Mouse (Mus musculus) G1E (cell line): ENCODE measurements around the gene Ctnnbip1.

ENCODE experiments used
- CTCF ChIP-seq: IDR thresholded peaks from 2 replicates; pipeline ENCODE4 v1.5.1; 2012; ENCODE audit warnings: low read depth, low read length, inconsistent platforms, mixed read lengths
- GATA1 ChIP-seq: IDR thresholded peaks from 2 replicates; pipeline ENCODE4 v1.6.1; 2012; ENCODE audit warnings: borderline replicate concordance, low read length, inconsistent platforms, mixed read lengths
- GATA2 ChIP-seq: IDR thresholded peaks from 2 replicates; pipeline ENCODE4 v1.6.1; 2012; ENCODE audit warnings: low read depth, low read length, inconsistent platforms, borderline replicate concordance
- POLR2AphosphoS5 ChIP-seq: IDR thresholded peaks from 2 replicates; pipeline ENCODE4 v1.6.1; 2012; ENCODE audit warnings: low read depth, low read length, inconsistent platforms; ENCODE audit not compliant: insufficient replicate concordance
- TAL1 ChIP-seq: conservative IDR thresholded peaks from 2 replicates; pipeline ENCODE4 v1.6.1; 2012; ENCODE audit warnings: low read depth, low read length, inconsistent platforms, mixed read lengths

DNA sequence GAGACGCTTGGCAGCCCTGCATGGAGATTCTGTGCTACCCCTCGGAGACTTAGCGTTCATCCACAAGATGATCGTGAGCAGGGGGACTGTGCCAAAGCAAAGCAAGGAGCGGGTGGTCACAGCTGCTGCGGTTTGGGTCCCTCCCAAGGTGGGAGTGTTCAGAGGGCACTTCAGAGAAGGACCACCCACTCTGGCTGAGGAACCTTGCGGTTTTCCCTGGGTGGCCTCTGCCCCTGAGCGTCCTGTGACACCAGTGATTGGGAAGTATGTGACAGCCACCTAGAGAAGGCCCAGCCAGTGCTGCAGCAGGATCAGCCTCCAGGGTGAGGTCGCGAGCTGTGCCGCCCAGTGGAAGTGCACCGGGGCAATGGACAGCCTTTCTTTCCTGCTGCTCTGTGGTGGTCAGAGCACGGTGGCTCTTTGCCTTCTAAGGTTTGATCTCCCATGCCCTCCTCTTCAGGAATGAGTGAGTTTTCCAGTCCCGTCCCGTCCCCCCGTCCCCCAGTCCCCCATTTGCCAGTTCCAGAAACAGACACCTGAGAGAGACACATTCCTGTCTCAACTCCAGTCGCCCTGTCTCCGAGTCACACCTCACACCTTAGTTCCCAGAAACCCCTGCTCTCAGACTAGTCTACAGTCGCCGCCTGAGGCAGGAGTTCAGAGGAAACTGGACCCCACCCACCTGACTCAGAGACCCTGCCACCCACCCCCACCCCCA lies 89.7 kb downstream of the Ctnnbip1 start:
- TF ChIP-seq CTCF (no peak), POLR2AphosphoS5 (no peak), GATA1 (no peak), TAL1 (no peak), GATA2 (no peak)
